Mouse (Mus musculus) embryo, embryonic 9.5 days (tissue): Measurements from ENCODE around the gene Slc25a5.

Experiments used
- DNase-seq: peaks from one replicate; pipeline ENCODE4 v3.0.0-alpha.2; 2017; ENCODE audit errors: extremely low spot score

Slc25a5 gene

GRCm38 (mm10) chrX:36799131-36799879 lies 3.9 kb downstream of the Slc25a5 start:
- DNase-seq = no peak

GRCm38 (mm10) chrX:36803189-36803588 lies 7.7 kb downstream of the Slc25a5 start:
- DNase-seq = no peak

- no peak for DNase-seq
These were observed 8.7 kb downstream of the Slc25a5 start for GRCm38 (mm10) chrX:36804196-36804595.

- no peak for DNase-seq
These were observed 10.2 kb downstream of the Slc25a5 start for GRCm38 (mm10) chrX:36805466-36806235.

- DNase-seq = peak; percentile 89
These were observed 12.2 kb downstream of the Slc25a5 start for GRCm38 (mm10) chrX:36807360-36808317.

- DNase-seq = no peak
These were observed 12.8 kb downstream of the Slc25a5 start for GRCm38 (mm10) chrX:36808318-36808683.

- DNase-seq = no peak
These were observed 15.9 kb downstream of the Slc25a5 start for GRCm38 (mm10) chrX:36811377-36811776.

GRCm38 (mm10) chrX:36814161-36814836 lies 18.8 kb downstream of the Slc25a5 start:
- no peak for DNase-seq

- DNase-seq = no peak
These were observed 19.6 kb downstream of the Slc25a5 start for GRCm38 (mm10) chrX:36815022-36815421.

GRCm38 (mm10) chrX:36815439-36815838 lies 20.0 kb downstream of the Slc25a5 start:
- no peak for DNase-seq

GRCm38 (mm10) chrX:36816368-36816899 lies 21.0 kb downstream of the Slc25a5 start:
- DNase-seq = no peak

GRCm38 (mm10) chrX:36816953-36817441 lies 21.5 kb downstream of the Slc25a5 start:
- peak; percentile 79 for DNase-seq

GRCm38 (mm10) chrX:36819575-36819974 lies 24.1 kb downstream of the Slc25a5 start:
- DNase-seq = no peak

- peak; percentile 49 for DNase-seq
These were observed 24.8 kb downstream of the Slc25a5 start for GRCm38 (mm10) chrX:36820201-36820600.

- no peak for DNase-seq
These were observed 28.7 kb downstream of the Slc25a5 start for GRCm38 (mm10) chrX:36823932-36824711.

- no peak for DNase-seq
These were observed 29.6 kb downstream of the Slc25a5 start for GRCm38 (mm10) chrX:36825032-36825431.

- DNase-seq = no peak
These were observed 31.4 kb downstream of the Slc25a5 start for GRCm38 (mm10) chrX:36826873-36827272.

- DNase-seq = no peak
These were observed 34.8 kb downstream of the Slc25a5 start for GRCm38 (mm10) chrX:36830271-36830670.

- no peak for DNase-seq
These were observed 36.2 kb downstream of the Slc25a5 start for GRCm38 (mm10) chrX:36831632-36832031.
